Mouse (Mus musculus): ENCODE measurements around the gene Proca1. TPM values are rescaled to one million over a fixed set of nuclear protein-coding genes. Genes with fewer than 3 reads are reported as not detected.

Gene Proca1
- 1.9 and 2.7 TPM in 2 replicates for polyA plus RNA-seq (2016; fragmentation: Nextera tagmentation; extraction: Ambion mirVana)

DNA sequence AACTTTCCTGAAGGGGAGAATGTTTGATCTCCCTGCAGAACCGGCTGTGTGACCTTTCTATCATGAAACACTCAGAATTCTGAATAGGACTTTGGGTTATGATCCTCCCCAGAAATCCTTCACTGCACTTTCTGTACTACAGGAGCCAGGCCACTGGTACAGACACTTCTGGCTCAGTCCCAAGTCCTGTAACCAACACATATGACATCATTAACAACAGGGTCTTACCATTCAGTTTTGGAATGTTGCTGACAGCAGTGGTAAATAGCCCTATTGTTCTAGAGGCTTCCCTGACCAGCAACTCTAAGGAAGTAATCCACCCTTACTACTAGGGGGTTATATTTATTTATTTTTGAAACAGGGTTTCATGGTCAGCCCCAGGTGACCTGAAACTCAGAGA, at the start of gene Proca1:
TSS of gene Proca1 (plus strand) at position 280 of the 400 bp plus-strand sequence.
- Histone ChIP-seq H3K27ac (peak within 1 kb of the TSS; percentile 53; the same call in 1 of the 2 replicates), H3K36me3 (peaks cover 37% of the 10 kb centered on the region), H3K27me3 (no peaks in the 10 kb centered on the region), H3K4me3 (replicated peaks) (peak within 1 kb of the TSS; percentile 46), H3K4me2 (peak within 1 kb of the TSS; percentile 57), H3K9me3 (no peaks in the 10 kb centered on the region), H3K9ac (replicated peaks) (0 out of 2 replicates have a peak within 1 kb of the TSS, but pooled peaks have one; percentile 18), H3K4me1 (replicated peaks) (peaks cover 20% of the 10 kb centered on the region)
- 89% methylated on average over 1 of the region's 1 CpGs for WGBS
- ATAC-seq (ENCODE audit: insufficient number of reproducible peaks, insufficient read depth, low FRiP score, low TSS enrichment, low read depth): no peak

- Histone ChIP-seq H3K27ac (no peak overlapping the region), H3K4me1 (replicated peaks) (no peaks in the 10 kb centered on the region), H3K4me3 (replicated peaks) (no peak overlapping the region), H3K27me3 (no peaks in the 10 kb centered on the region), H3K4me2 (no peak overlapping the region), H3K9ac (replicated peaks) (no peak overlapping the region), H3K9me3 (no peaks in the 10 kb centered on the region), H3K36me3 (peaks cover 58% of the 10 kb centered on the region)
- ATAC-seq (ENCODE audit: insufficient number of reproducible peaks, insufficient read depth, low FRiP score, low TSS enrichment, low read depth): no peak
- 97% methylated on average over 2 of the region's 2 CpGs for WGBS
Measured at GRCm38 (mm10) chr11:78143520-78143919, 49.7 kb upstream of the Proca1 start.

DNA sequence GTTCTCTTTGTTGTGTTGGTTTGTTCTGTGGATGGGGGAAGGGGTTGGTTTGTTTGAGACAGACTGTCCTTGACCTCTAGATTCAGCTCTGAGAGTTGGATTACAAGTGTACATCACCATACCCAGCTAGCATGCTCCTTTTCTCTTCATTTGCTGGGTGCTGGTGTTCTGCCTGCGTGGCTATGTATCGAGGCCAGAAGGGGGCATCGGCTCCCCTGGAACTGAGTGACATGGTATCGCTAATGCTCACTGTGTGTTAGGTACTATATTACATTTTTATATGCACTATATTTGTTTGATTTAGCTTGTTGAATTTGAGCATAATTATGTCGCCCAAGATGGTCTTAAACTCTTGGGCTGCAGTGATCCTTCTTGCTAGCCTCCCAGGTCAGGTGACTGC, 47.0 kb upstream of the Proca1 start:
- H3K4me3 ChIP-seq (replicated peaks): no peak overlapping the region
- ATAC-seq (ENCODE audit: insufficient number of reproducible peaks, insufficient read depth, low FRiP score, low TSS enrichment, low read depth): no peak
- H3K27me3 ChIP-seq: no peaks in the 10 kb centered on the region
- no peak overlapping the region for H3K4me2 ChIP-seq
- H3K9ac ChIP-seq (replicated peaks): 0 out of 2 replicates have a peak overlapping the region, but pooled peaks have one; percentile 18
- no peaks in the 10 kb centered on the region for H3K4me1 ChIP-seq (replicated peaks)
- peaks cover 83% of the 10 kb centered on the region for H3K36me3 ChIP-seq
- H3K9me3 ChIP-seq: no peaks in the 10 kb centered on the region
- no peak overlapping the region for H3K27ac ChIP-seq
- 90% methylated on average over 5 of the region's 5 CpGs for WGBS

DNA sequence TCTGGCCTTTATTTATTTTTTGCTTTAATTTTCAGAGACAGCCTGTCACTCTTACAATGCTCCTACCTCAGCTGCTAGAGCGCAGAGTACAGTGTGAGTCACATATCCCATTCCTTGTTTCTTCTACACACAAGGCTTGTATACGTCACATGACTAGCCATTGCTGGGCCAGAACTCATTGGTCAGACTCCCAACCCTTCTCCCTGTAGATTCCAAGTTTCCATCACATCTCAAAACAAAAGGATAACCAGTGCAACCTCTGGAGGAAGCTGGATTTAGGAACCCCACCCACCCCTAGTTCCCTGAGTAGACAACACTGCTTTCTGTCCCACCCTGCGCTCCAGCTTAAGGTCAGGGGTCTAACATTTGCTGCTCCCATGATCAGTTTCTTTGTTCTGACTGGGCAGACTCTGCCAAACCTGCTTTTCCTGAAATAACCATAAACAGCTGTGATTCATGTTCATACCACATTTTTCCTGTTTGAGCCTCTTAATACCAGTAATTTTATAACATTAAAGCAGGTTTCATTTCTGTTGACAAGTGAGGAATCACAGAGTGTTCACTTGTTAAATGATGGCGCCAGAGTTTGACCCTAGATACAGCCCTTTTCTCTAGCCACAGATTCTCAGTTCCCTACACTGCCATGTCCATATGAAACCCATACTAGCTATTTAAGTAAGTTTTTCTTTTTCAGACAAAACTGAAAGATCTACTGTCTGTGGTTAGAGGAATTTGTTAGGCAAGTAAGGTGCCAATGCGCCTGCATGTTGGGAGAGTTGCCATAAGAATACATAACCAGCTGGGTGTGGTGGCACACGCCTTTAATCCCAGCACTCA, 46.3 kb upstream of the Proca1 start:
- no peak for ATAC-seq (ENCODE audit: insufficient number of reproducible peaks, insufficient read depth, low FRiP score, low TSS enrichment, low read depth)
- no peaks in the 10 kb centered on the region for H3K9me3 ChIP-seq
- 0 out of 2 replicates have a peak overlapping the region, but pooled peaks have one; percentile 18 for H3K9ac ChIP-seq (replicated peaks)
- peaks cover 83% of the 10 kb centered on the region for H3K36me3 ChIP-seq
- 89% methylated on average over 6 of the region's 6 CpGs for WGBS
- no peak overlapping the region for H3K4me2 ChIP-seq
- no peak overlapping the region for H3K27ac ChIP-seq
- no peaks in the 10 kb centered on the region for H3K27me3 ChIP-seq
- no peak overlapping the region for H3K4me3 ChIP-seq (replicated peaks)
- no peaks in the 10 kb centered on the region for H3K4me1 ChIP-seq (replicated peaks)

- Histone ChIP-seq H3K27me3 (no peaks in the 10 kb centered on the region), H3K27ac (no peak overlapping the region), H3K36me3 (peaks cover 92% of the 10 kb centered on the region), H3K4me2 (no peak overlapping the region), H3K9me3 (no peaks in the 10 kb centered on the region), H3K9ac (replicated peaks) (no peak overlapping the region), H3K4me1 (replicated peaks) (no peaks in the 10 kb centered on the region), H3K4me3 (replicated peaks) (no peak overlapping the region)
- ATAC-seq (ENCODE audit: insufficient number of reproducible peaks, insufficient read depth, low FRiP score, low TSS enrichment, low read depth): no peak
- 43% methylated on average over 1 of the region's 1 CpGs for WGBS
Measured at GRCm38 (mm10) chr11:78151161-78151560, 42.0 kb upstream of the Proca1 start.

- H3K4me2 ChIP-seq: no peak overlapping the region
- no peak overlapping the region for H3K4me3 ChIP-seq (replicated peaks)
- no peak overlapping the region for H3K9ac ChIP-seq (replicated peaks)
- no peaks in the 10 kb centered on the region for H3K27me3 ChIP-seq
- no peaks in the 10 kb centered on the region for H3K9me3 ChIP-seq
- H3K27ac ChIP-seq: 0 out of 2 replicates have a peak overlapping the region, but pooled peaks have one; percentile 23
- peaks cover 94% of the 10 kb centered on the region for H3K36me3 ChIP-seq
- ATAC-seq (ENCODE audit: insufficient number of reproducible peaks, insufficient read depth, low FRiP score, low TSS enrichment, low read depth): no peak
- 0 out of 2 replicates have a peak, but pooled peaks cover 3% of the 10 kb centered on the region for H3K4me1 ChIP-seq (replicated peaks)
- WGBS: 63% methylated on average over 9 of the region's 9 CpGs
Measured at GRCm38 (mm10) chr11:78152299-78153231, 40.6 kb upstream of the Proca1 start.

GRCm38 (mm10) chr11:78153778-78154177, 39.4 kb upstream of the Proca1 start:
- WGBS: 86% methylated on average over 13 of the region's 13 CpGs
- no peaks in the 10 kb centered on the region for H3K9me3 ChIP-seq
- ATAC-seq (ENCODE audit: insufficient number of reproducible peaks, insufficient read depth, low FRiP score, low TSS enrichment, low read depth): no peak
- no peak overlapping the region for H3K4me2 ChIP-seq
- no peak overlapping the region for H3K27ac ChIP-seq
- peaks cover 95% of the 10 kb centered on the region for H3K36me3 ChIP-seq
- no peaks in the 10 kb centered on the region for H3K27me3 ChIP-seq
- no peak overlapping the region for H3K4me3 ChIP-seq (replicated peaks)
- 0 out of 2 replicates have a peak, but pooled peaks cover 10% of the 10 kb centered on the region for H3K4me1 ChIP-seq (replicated peaks)
- H3K9ac ChIP-seq (replicated peaks): no peak overlapping the region

GRCm38 (mm10) chr11:78155674-78156073, 37.5 kb upstream of the Proca1 start:
- Histone ChIP-seq H3K4me3 (replicated peaks) (no peak overlapping the region), H3K4me2 (no peak overlapping the region), H3K27ac (no peak overlapping the region), H3K4me1 (replicated peaks) (peaks cover 26% of the 10 kb centered on the region), H3K36me3 (peaks cover 96% of the 10 kb centered on the region), H3K27me3 (no peaks in the 10 kb centered on the region), H3K9me3 (no peaks in the 10 kb centered on the region), H3K9ac (replicated peaks) (no peak overlapping the region)
- WGBS: 83% methylated on average over 5 of the region's 5 CpGs
- ATAC-seq (ENCODE audit: insufficient number of reproducible peaks, insufficient read depth, low FRiP score, low TSS enrichment, low read depth): no peak

GRCm38 (mm10) chr11:78156156-78156699, 37.0 kb upstream of the Proca1 start:
- no peaks in the 10 kb centered on the region for H3K9me3 ChIP-seq
- ATAC-seq (ENCODE audit: insufficient number of reproducible peaks, insufficient read depth, low FRiP score, low TSS enrichment, low read depth): no peak
- no peaks in the 10 kb centered on the region for H3K27me3 ChIP-seq
- H3K4me3 ChIP-seq (replicated peaks): no peak overlapping the region
- peaks cover 28% of the 10 kb centered on the region for H3K4me1 ChIP-seq (replicated peaks)
- H3K36me3 ChIP-seq: peaks cover 96% of the 10 kb centered on the region
- no peak overlapping the region for H3K4me2 ChIP-seq
- H3K9ac ChIP-seq (replicated peaks): no peak overlapping the region
- H3K27ac ChIP-seq: no peak overlapping the region
- WGBS: 74% methylated on average over 6 of the region's 6 CpGs

- no peak overlapping the region for H3K9ac ChIP-seq (replicated peaks)
- no peaks in the 10 kb centered on the region for H3K27me3 ChIP-seq
- no peak overlapping the region for H3K4me2 ChIP-seq
- peaks cover 51% of the 10 kb centered on the region for H3K4me1 ChIP-seq (replicated peaks)
- H3K9me3 ChIP-seq: no peaks in the 10 kb centered on the region
- peaks cover 92% of the 10 kb centered on the region for H3K36me3 ChIP-seq
- no peak for ATAC-seq (ENCODE audit: insufficient number of reproducible peaks, insufficient read depth, low FRiP score, low TSS enrichment, low read depth)
- no peak overlapping the region for H3K4me3 ChIP-seq (replicated peaks)
- 23% methylated on average over 2 of the region's 2 CpGs for WGBS
- H3K27ac ChIP-seq: no peak overlapping the region
Measured at GRCm38 (mm10) chr11:78159096-78159495, 34.1 kb upstream of the Proca1 start.
